Mouse (Mus musculus) liver, adult 2 months (tissue): ENCODE results near the gene Ifrd1. TPM values are rescaled to one million over a fixed set of nuclear protein-coding genes. Genes with fewer than 3 reads are reported as not detected.

ENCODE experiments used
- DNase-seq: peaks from one replicate; pipeline ENCODE4 v3.0.0-alpha.2; 2011; ENCODE audit warnings: low read depth, low spot score; ENCODE audit errors: extremely low read depth
- H3K27ac ChIP-seq: fragments of 200-500 bp; replicated peaks from 2 replicates; pipeline ENCODE4 v1.5.1; 2012; ENCODE audit warnings: low read depth, mild to moderate bottlenecking, control low read depth, inconsistent platforms, low read length; ENCODE audit not compliant: insufficient read depth
- H3K27me3 ChIP-seq: fragments of 200-500 bp; 2 replicates; pipeline ENCODE4 v1.6.1; 2012; ENCODE audit warnings: mild to moderate bottlenecking, moderate library complexity, low read length, inconsistent platforms; ENCODE audit not compliant: control insufficient read depth, insufficient read depth
- H3K36me3 ChIP-seq: fragments of 200-500 bp; 2 replicates; pipeline ENCODE4 v1.6.1; 2012; ENCODE audit warnings: low read length, inconsistent platforms; ENCODE audit not compliant: control insufficient read depth, insufficient read depth
- H3K4me1 ChIP-seq: fragments of 200-500 bp; 2 replicates; pipeline ENCODE4 v1.6.1; 2011; ENCODE audit warnings: low read length; ENCODE audit not compliant: control insufficient read depth, insufficient read depth
- H3K4me3 ChIP-seq: fragments of 200-500 bp; 2 replicates; pipeline ENCODE4 v1.5.1; 2011; ENCODE audit warnings: low read depth, mild to moderate bottlenecking, control low read depth, low read length, moderate library complexity; ENCODE audit not compliant: insufficient read depth
- H3K79me2 ChIP-seq: fragments of 200-500 bp; 2 replicates; pipeline ENCODE4 v1.6.1; 2012; ENCODE audit warnings: inconsistent platforms, mild to moderate bottlenecking, low read length, moderate library complexity; ENCODE audit not compliant: control insufficient read depth, insufficient read depth
- H3K9ac ChIP-seq: fragments of 200-500 bp; 2 replicates; pipeline ENCODE4 v1.6.1; 2012; ENCODE audit warnings: low read depth, mild to moderate bottlenecking, control low read depth, inconsistent platforms, low read length
- CTCF ChIP-seq: fragments of 200-500 bp; IDR thresholded peaks from 2 replicates; pipeline ENCODE4 v1.5.1; 2011; ENCODE audit warnings: low read depth, low read length, control low read depth
- POLR2A ChIP-seq: fragments of 200-500 bp; IDR thresholded peaks from 2 replicates; pipeline ENCODE4 v1.6.1; 2011; ENCODE audit warnings: low read length, control low read depth; ENCODE audit not compliant: insufficient read depth; ENCODE audit errors: extremely low read depth
- WGBS: fragments of 180-500 bp; shearing (Covaris S2); methylation state at CpG from one replicate; pipeline ENCODE4 v1.1.7; 2018; 5-methylcytosine and 5-hydroxymethylcytosine counted together
- polyA plus RNA-seq: library from polyadenylated mRNA; depleted of rRNA; stranded (reverse); fragments of >200 nt; gene quantifications from 2 replicates; pipeline ENCODE4 v1.2.3, GENCODE M21; 2012
- total RNA-seq: library from RNA; depleted of rRNA; stranded (reverse); fragments of >200 nt; gene quantifications from 2 replicates; pipeline ENCODE4 v1.2.3, GENCODE M21; 2014

Ifrd1 gene
- total and polyA plus RNA-seq, 2 experiments: 4.8 to 24.3 TPM

- Histone ChIP-seq H3K4me1 (no peaks in the 10 kb centered on the region), H3K36me3 (no peaks in the 10 kb centered on the region), H3K4me3 (no peak overlapping the region), H3K79me2 (no peaks in the 10 kb centered on the region), H3K27me3 (no peaks in the 10 kb centered on the region), H3K27ac (no peak overlapping the region), H3K9ac (no peak overlapping the region)
- 74% methylated on average over 4 of the region's 4 CpGs for WGBS
- TF ChIP-seq CTCF (no peak), POLR2A (no peak)
- no peak for DNase-seq
These were observed 24.4 kb upstream of the Ifrd1 start for GRCm38 (mm10) chr12:40272710-40273109.

GRCm38 (mm10) chr12:40268313-40268712, 20.0 kb upstream of the Ifrd1 start:
- DNase-seq: no peak
- no peaks in the 10 kb centered on the region for H3K27me3 ChIP-seq
- TF ChIP-seq CTCF: no peak
- TF ChIP-seq POLR2A: no peak
- H3K27ac ChIP-seq: no peak overlapping the region
- no peaks in the 10 kb centered on the region for H3K36me3 ChIP-seq
- no peak overlapping the region for H3K4me3 ChIP-seq
- WGBS: 76% methylated on average over 2 of the region's 2 CpGs
- no peaks in the 10 kb centered on the region for H3K79me2 ChIP-seq
- no peak overlapping the region for H3K9ac ChIP-seq
- H3K4me1 ChIP-seq: no peaks in the 10 kb centered on the region

- no peak for TF ChIP-seq POLR2A
- TF ChIP-seq CTCF: no peak
- H3K4me3 ChIP-seq: no peak overlapping the region
- H3K79me2 ChIP-seq: no peaks in the 10 kb centered on the region
- no peaks in the 10 kb centered on the region for H3K27me3 ChIP-seq
- no peak overlapping the region for H3K27ac ChIP-seq
- no peak for DNase-seq
- H3K36me3 ChIP-seq: no peaks in the 10 kb centered on the region
- 97% methylated on average over 4 of the region's 4 CpGs for WGBS
- H3K9ac ChIP-seq: no peak overlapping the region
- no peaks in the 10 kb centered on the region for H3K4me1 ChIP-seq
These were observed 15.4 kb upstream of the Ifrd1 start for GRCm38 (mm10) chr12:40263712-40264111.

- Histone ChIP-seq H3K4me3 (no peak overlapping the region), H3K79me2 (no peaks in the 10 kb centered on the region), H3K36me3 (no peaks in the 10 kb centered on the region), H3K27me3 (no peaks in the 10 kb centered on the region), H3K9ac (no peak overlapping the region), H3K4me1 (no peaks in the 10 kb centered on the region), H3K27ac (no peak overlapping the region)
- no peak for TF ChIP-seq POLR2A
- TF ChIP-seq CTCF: no peak
- WGBS: 98% methylated on average over 6 of the region's 6 CpGs
- no peak for DNase-seq
These were observed 14.7 kb upstream of the Ifrd1 start for GRCm38 (mm10) chr12:40263006-40263405.

- no peaks in the 10 kb centered on the region for H3K27me3 ChIP-seq
- H3K9ac ChIP-seq: no peak overlapping the region
- H3K79me2 ChIP-seq: no peaks in the 10 kb centered on the region
- DNase-seq: no peak
- no peaks in the 10 kb centered on the region for H3K4me1 ChIP-seq
- H3K36me3 ChIP-seq: no peaks in the 10 kb centered on the region
- 94% methylated on average over 6 of the region's 6 CpGs for WGBS
- TF ChIP-seq CTCF (no peak), POLR2A (no peak)
- no peak overlapping the region for H3K4me3 ChIP-seq
- no peak overlapping the region for H3K27ac ChIP-seq
These were observed 10.2 kb upstream of the Ifrd1 start for GRCm38 (mm10) chr12:40258462-40259000.

- Histone ChIP-seq H3K79me2 (no peaks in the 10 kb centered on the region), H3K27me3 (no peaks in the 10 kb centered on the region), H3K4me3 (no peak overlapping the region), H3K36me3 (no peaks in the 10 kb centered on the region), H3K4me1 (no peaks in the 10 kb centered on the region), H3K9ac (no peak overlapping the region), H3K27ac (no peak overlapping the region)
- 2% methylated on average over 8 of the region's 8 CpGs for WGBS
- TF ChIP-seq POLR2A (no peak), CTCF (peak; percentile 99)
- DNase-seq: peak; percentile 35
These were observed 8.9 kb upstream of the Ifrd1 start for GRCm38 (mm10) chr12:40257226-40257625.
